Mouse (Mus musculus): Measurements from ENCODE around the gene Hsdl1. TPM values are rescaled to one million over a fixed set of nuclear protein-coding genes. Genes with fewer than 3 reads are reported as not detected.

Gene Hsdl1
- polyA plus RNA-seq, 1 experiment from 2014 or later = 25.0 TPM

- H3K27me3 ChIP-seq (replicated peaks) = no peaks in the 10 kb centered on the region
- WGBS (ENCODE audit: insufficient replicate concordance) = 34% methylated on average over 2 of the region's 2 CpGs
- no peaks in the 10 kb centered on the region for H3K9me3 ChIP-seq (replicated peaks)
- no peak overlapping the region for H3K27ac ChIP-seq
- peak overlapping the region; percentile 33 for H3K4me2 ChIP-seq
- ATAC-seq = peak; percentile 46; the same call in 1 of the 2 replicates
- peak overlapping the region; percentile 46; the same call in 1 of the 2 replicates for H3K9ac ChIP-seq
- no peak overlapping the region for H3K4me3 ChIP-seq
- H3K36me3 ChIP-seq = peaks cover 25% of the 10 kb centered on the region
- peaks cover 74% of the 10 kb centered on the region for H3K4me1 ChIP-seq
Observed at GRCm38 (mm10) chr8:119552967-119553366, 22.0 kb downstream of the Hsdl1 start.

- H3K9ac ChIP-seq = no peak overlapping the region
- ATAC-seq = no peak
- no peak overlapping the region for H3K4me2 ChIP-seq
- peaks cover 33% of the 10 kb centered on the region for H3K4me1 ChIP-seq
- H3K27me3 ChIP-seq (replicated peaks) = no peaks in the 10 kb centered on the region
- no peak overlapping the region for H3K27ac ChIP-seq
- 70% methylated on average over 7 of the region's 7 CpGs for WGBS (ENCODE audit: insufficient replicate concordance)
- no peaks in the 10 kb centered on the region for H3K9me3 ChIP-seq (replicated peaks)
- H3K4me3 ChIP-seq = no peak overlapping the region
- peaks cover 55% of the 10 kb centered on the region for H3K36me3 ChIP-seq
Observed at GRCm38 (mm10) chr8:119548560-119549113, 26.3 kb downstream of the Hsdl1 start.

- 85% methylated on average over 18 of the region's 18 CpGs for WGBS (ENCODE audit: insufficient replicate concordance)
- Histone ChIP-seq H3K4me3 (no peak overlapping the region), H3K9me3 (replicated peaks) (no peaks in the 10 kb centered on the region), H3K4me2 (no peak overlapping the region), H3K9ac (no peak overlapping the region), H3K27me3 (replicated peaks) (no peaks in the 10 kb centered on the region), H3K36me3 (peaks cover 70% of the 10 kb centered on the region), H3K27ac (no peak overlapping the region), H3K4me1 (peaks cover 20% of the 10 kb centered on the region)
- no peak for ATAC-seq
Observed at GRCm38 (mm10) chr8:119547019-119547691, 27.8 kb downstream of the Hsdl1 start.

GRCm38 (mm10) chr8:119545791-119546190 is 29.2 kb downstream of the Hsdl1 start:
- Histone ChIP-seq H3K27ac (no peak overlapping the region), H3K36me3 (peaks cover 84% of the 10 kb centered on the region), H3K4me3 (no peak overlapping the region), H3K27me3 (replicated peaks) (no peaks in the 10 kb centered on the region), H3K4me1 (peaks cover 6% of the 10 kb centered on the region), H3K9ac (no peak overlapping the region), H3K4me2 (no peak overlapping the region), H3K9me3 (replicated peaks) (no peaks in the 10 kb centered on the region)
- no peak for ATAC-seq
- 91% methylated on average over 6 of the region's 6 CpGs for WGBS (ENCODE audit: insufficient replicate concordance)

DNA sequence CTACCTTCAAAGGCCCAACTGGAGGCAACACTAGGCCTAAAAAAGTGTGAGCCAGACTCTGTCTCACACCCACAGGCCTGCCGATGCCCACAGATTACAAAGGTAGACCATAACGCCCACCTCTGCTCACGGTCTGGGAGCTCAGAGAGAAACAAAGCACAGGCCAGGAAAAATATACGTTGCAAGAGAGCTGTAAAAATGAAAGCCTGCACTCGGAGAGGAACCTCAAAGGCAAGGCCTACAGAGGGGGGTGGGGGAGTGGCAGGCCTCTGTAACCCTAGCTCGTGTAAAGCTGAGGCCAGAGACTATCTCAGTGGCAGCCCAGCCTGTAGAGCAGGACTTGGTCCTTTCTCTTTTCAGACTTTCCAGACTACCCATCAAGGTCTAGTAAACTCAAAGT is 29.8 kb downstream of the Hsdl1 start:
- Histone ChIP-seq H3K27me3 (replicated peaks) (no peaks in the 10 kb centered on the region), H3K9me3 (replicated peaks) (no peaks in the 10 kb centered on the region), H3K4me3 (no peak overlapping the region), H3K36me3 (peaks cover 90% of the 10 kb centered on the region), H3K4me2 (no peak overlapping the region), H3K27ac (no peak overlapping the region), H3K9ac (no peak overlapping the region), H3K4me1 (0 out of 2 replicates have a peak, but pooled peaks cover under 1% of the 10 kb centered on the region)
- WGBS (ENCODE audit: insufficient replicate concordance) = 80% methylated on average over 6 of the region's 6 CpGs
- ATAC-seq = no peak

DNA sequence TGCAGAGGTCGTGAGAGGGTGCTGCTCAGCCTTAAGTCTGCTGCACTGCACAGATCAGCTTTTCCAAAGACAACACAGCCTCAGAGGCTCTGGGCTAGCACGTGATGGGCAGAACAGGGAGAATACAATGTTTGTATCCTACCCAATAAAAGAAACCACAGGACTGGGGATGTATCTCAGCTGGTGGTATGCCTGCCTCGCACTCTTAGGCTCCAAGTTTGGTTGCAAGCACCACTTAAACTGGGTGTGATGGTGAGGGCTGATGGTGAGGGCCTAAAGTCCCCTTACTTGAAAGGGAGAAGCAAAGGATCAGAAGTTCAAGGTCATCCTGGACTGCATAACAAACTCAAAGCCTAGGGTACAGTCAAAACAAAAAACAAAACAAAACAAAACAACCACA is 30.4 kb downstream of the Hsdl1 start:
- no peaks in the 10 kb centered on the region for H3K9me3 ChIP-seq (replicated peaks)
- WGBS (ENCODE audit: insufficient replicate concordance) = 81% methylated on average over 3 of the region's 3 CpGs
- no peak overlapping the region for H3K4me2 ChIP-seq
- no peaks in the 10 kb centered on the region for H3K4me1 ChIP-seq
- peaks cover 95% of the 10 kb centered on the region for H3K36me3 ChIP-seq
- no peak overlapping the region for H3K9ac ChIP-seq
- H3K27me3 ChIP-seq (replicated peaks) = no peaks in the 10 kb centered on the region
- H3K4me3 ChIP-seq = no peak overlapping the region
- ATAC-seq = no peak
- H3K27ac ChIP-seq = no peak overlapping the region

- H3K36me3 ChIP-seq = peaks cover 100% of the 10 kb centered on the region
- no peak for ATAC-seq
- no peak overlapping the region for H3K4me3 ChIP-seq
- H3K9ac ChIP-seq = no peak overlapping the region
- 87% methylated on average over 9 of the region's 9 CpGs for WGBS (ENCODE audit: insufficient replicate concordance)
- no peaks in the 10 kb centered on the region for H3K9me3 ChIP-seq (replicated peaks)
- H3K4me2 ChIP-seq = no peak overlapping the region
- H3K27me3 ChIP-seq (replicated peaks) = no peaks in the 10 kb centered on the region
- H3K27ac ChIP-seq = no peak overlapping the region
- H3K4me1 ChIP-seq = no peaks in the 10 kb centered on the region
Observed at GRCm38 (mm10) chr8:119531973-119532372, 43.0 kb downstream of the Hsdl1 start.

DNA sequence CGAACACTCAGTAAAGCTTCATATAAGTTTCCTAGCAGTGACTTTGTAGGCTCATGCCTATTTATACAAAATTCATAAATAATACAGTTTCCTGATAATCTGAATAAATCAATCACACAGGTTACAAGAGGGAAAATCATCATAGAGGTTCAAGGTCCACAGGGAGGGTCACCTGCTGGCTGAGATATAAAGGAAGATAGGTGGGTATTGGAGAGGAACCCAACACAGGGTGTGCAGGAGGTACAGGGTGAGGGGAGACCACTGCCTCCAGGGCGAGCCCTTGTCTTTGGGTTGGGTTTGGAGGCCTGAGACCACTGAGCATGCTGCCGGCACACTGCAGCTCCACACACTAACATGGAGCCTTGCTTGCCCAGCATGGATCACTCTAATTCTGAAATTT is 43.6 kb downstream of the Hsdl1 start:
- no peak for ATAC-seq
- peaks cover 100% of the 10 kb centered on the region for H3K36me3 ChIP-seq
- H3K4me1 ChIP-seq = no peaks in the 10 kb centered on the region
- no peak overlapping the region for H3K27ac ChIP-seq
- 86% methylated on average over 3 of the region's 3 CpGs for WGBS (ENCODE audit: insufficient replicate concordance)
- H3K4me2 ChIP-seq = no peak overlapping the region
- no peak overlapping the region for H3K4me3 ChIP-seq
- H3K9me3 ChIP-seq (replicated peaks) = no peaks in the 10 kb centered on the region
- H3K27me3 ChIP-seq (replicated peaks) = no peaks in the 10 kb centered on the region
- H3K9ac ChIP-seq = no peak overlapping the region

DNA sequence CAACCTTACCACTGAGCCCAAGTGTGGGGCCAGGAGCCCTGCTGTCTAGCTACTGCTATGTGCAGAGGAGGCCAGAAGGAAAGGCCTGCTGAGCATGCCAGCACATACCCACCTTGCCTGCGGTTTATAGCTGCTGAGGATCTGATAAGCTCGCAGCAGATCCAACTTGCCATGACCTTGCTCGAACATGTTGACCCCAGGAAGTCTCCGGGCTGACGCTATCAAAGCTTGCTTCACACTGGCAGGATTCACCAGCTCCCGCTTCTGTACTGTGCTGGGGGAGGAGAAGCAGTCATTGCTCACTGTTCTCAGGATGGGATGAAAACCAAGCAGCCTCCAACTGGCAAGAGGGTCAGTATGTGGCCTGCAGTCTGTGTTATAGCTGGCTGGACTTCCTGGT is 44.0 kb downstream of the Hsdl1 start:
- WGBS (ENCODE audit: insufficient replicate concordance) = 70% methylated on average over 6 of the region's 6 CpGs
- no peak overlapping the region for H3K27ac ChIP-seq
- no peak for ATAC-seq

DNA sequence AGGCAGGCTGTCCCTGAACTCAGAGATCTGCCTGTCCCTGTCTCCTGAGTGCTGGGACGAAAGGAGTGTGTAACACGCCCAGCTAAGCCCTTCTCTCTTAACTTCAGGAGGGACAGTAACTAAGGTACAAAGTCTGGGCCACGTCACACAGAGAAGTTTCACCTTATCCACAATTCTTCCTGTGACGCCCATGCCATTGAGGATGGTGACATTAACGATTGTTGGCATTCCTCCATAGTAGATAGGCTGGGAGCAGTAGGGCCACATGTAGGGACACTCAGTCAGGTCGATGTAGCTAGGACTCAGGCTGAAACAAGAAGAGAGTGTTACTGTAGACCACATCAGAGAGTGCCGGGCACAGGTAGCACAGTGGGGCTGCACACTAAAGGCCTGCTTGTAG is 46.2 kb downstream of the Hsdl1 start:
- Histone ChIP-seq H3K4me3 (no peak overlapping the region), H3K4me2 (no peak overlapping the region), H3K36me3 (peaks cover 96% of the 10 kb centered on the region), H3K27me3 (replicated peaks) (no peaks in the 10 kb centered on the region), H3K4me1 (no peaks in the 10 kb centered on the region), H3K9me3 (replicated peaks) (no peaks in the 10 kb centered on the region), H3K9ac (no peak overlapping the region), H3K27ac (no peak overlapping the region)
- WGBS (ENCODE audit: insufficient replicate concordance) = 80% methylated on average over 7 of the region's 7 CpGs
- no peak for ATAC-seq

More for the DNA sequence above, 44.0 kb downstream of the Hsdl1 start:
- Histone ChIP-seq H3K9ac (no peak overlapping the region), H3K4me3 (no peak overlapping the region), H3K9me3 (replicated peaks) (no peaks in the 10 kb centered on the region), H3K4me1 (no peaks in the 10 kb centered on the region), H3K36me3 (peaks cover 96% of the 10 kb centered on the region), H3K27me3 (replicated peaks) (no peaks in the 10 kb centered on the region), H3K4me2 (no peak overlapping the region)

DNA sequence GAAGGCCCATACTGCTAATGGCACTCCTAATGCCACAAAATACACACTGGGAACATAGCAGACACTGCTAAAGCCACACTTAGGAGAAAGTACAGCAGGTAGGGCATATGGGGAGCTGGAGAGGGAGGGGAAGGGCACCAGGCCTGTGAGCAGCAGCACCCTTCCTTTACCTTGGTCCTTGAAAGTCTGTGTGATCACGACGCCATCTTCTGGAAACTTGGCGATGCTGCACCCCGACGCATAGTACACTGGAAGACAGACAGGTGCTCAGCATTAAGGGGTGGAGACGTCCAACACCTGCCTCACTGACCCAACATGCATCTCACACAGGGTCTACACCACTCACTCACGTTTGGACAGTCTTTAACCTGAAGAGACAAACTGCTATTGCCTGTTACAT is 54.9 kb downstream of the Hsdl1 start:
- Histone ChIP-seq H3K4me2 (no peak overlapping the region), H3K9ac (no peak overlapping the region), H3K4me1 (peaks cover 6% of the 10 kb centered on the region), H3K9me3 (replicated peaks) (no peaks in the 10 kb centered on the region), H3K27ac (no peak overlapping the region), H3K27me3 (replicated peaks) (no peaks in the 10 kb centered on the region), H3K4me3 (no peak overlapping the region), H3K36me3 (peaks cover 100% of the 10 kb centered on the region)
- no peak for ATAC-seq
- 79% methylated on average over 7 of the region's 7 CpGs for WGBS (ENCODE audit: insufficient replicate concordance)

DNA sequence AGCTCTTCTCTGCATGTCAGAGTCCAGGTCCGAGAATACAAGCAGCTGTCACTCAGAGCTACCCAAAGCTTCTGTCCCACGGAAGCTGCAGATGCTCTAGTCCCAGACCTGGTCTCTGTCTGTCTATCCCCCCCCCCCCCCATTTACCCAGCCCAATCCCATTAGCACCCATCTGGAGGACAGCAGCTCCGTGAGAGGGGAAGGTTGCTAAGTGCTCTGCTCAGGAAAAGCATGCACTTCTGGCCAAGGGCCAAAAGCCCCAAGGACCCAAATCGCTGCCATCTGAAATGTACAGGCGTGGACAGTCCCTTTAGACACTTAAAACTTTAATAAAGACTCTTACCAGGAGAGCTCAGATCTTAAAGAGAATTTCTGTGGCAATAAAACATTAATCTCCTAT is 58.3 kb downstream of the Hsdl1 start:
- WGBS (ENCODE audit: insufficient replicate concordance) = 85% methylated on average over 5 of the region's 5 CpGs
- no peak overlapping the region for H3K27ac ChIP-seq
- H3K36me3 ChIP-seq = peaks cover 100% of the 10 kb centered on the region
- no peak overlapping the region for H3K4me2 ChIP-seq
- no peak for ATAC-seq
- H3K4me3 ChIP-seq = no peak overlapping the region
- H3K9me3 ChIP-seq (replicated peaks) = no peaks in the 10 kb centered on the region
- H3K9ac ChIP-seq = no peak overlapping the region
- no peaks in the 10 kb centered on the region for H3K27me3 ChIP-seq (replicated peaks)
- peaks cover 12% of the 10 kb centered on the region for H3K4me1 ChIP-seq

GRCm38 (mm10) chr8:119515767-119516166 is 59.2 kb downstream of the Hsdl1 start:
- WGBS (ENCODE audit: insufficient replicate concordance) = 83% methylated on average over 3 of the region's 3 CpGs
- Histone ChIP-seq H3K27me3 (replicated peaks) (no peaks in the 10 kb centered on the region), H3K4me2 (no peak overlapping the region), H3K4me3 (no peak overlapping the region), H3K4me1 (peaks cover 12% of the 10 kb centered on the region), H3K9me3 (replicated peaks) (no peaks in the 10 kb centered on the region), H3K27ac (no peak overlapping the region), H3K36me3 (peaks cover 100% of the 10 kb centered on the region), H3K9ac (no peak overlapping the region)
- no peak for ATAC-seq

All from liver, embryonic 12.5 days (tissue).